Mouse (Mus musculus): Measurements from ENCODE around the gene Lhpp. TPM values are rescaled to one million over a fixed set of nuclear protein-coding genes. Genes with fewer than 3 reads are reported as not detected.
A peak's percentile ranks its signal among the peaks of the same experiment; 100 is the strongest.

The Lhpp gene
- total and polyA plus RNA-seq, 2 experiments from 2014 or later: 42.5 to 53.3 TPM

- peak overlapping the region; percentile 34; the same call in 1 of the 2 replicates for H3K27ac ChIP-seq
- no peak overlapping the region for H3K9ac ChIP-seq (replicated peaks; ENCODE audit: low read length)
- H3K4me3 ChIP-seq (ENCODE audit: low read length): no peak overlapping the region
- DNase-seq (ENCODE audit: low spot score): peak; percentile 67
- no peaks in the 10 kb centered on the region for H3K36me3 ChIP-seq (ENCODE audit: insufficient read depth, low read length)
- 0 out of 2 replicates have a peak, but pooled peaks cover 5% of the 10 kb centered on the region for H3K4me1 ChIP-seq (ENCODE audit: insufficient read depth, low read length)
- no peak overlapping the region for H3K4me2 ChIP-seq (ENCODE audit: low read depth, low read length)
- no peaks in the 10 kb centered on the region for H3K27me3 ChIP-seq (ENCODE audit: insufficient read depth, low read length)
- WGBS: 41% methylated on average over 17 of the region's 17 CpGs
- peak; percentile 55 for TF ChIP-seq CTCF (IDR thresholded peaks at IDR 0.05; ENCODE audit: low read depth)
- H3K9me3 ChIP-seq (ENCODE audit: low read length): no peaks in the 10 kb centered on the region
- ATAC-seq: peak; percentile 68
Observed at GRCm38 (mm10) chr7:132673931-132674755, 63.7 kb downstream of the Lhpp start.

DNA sequence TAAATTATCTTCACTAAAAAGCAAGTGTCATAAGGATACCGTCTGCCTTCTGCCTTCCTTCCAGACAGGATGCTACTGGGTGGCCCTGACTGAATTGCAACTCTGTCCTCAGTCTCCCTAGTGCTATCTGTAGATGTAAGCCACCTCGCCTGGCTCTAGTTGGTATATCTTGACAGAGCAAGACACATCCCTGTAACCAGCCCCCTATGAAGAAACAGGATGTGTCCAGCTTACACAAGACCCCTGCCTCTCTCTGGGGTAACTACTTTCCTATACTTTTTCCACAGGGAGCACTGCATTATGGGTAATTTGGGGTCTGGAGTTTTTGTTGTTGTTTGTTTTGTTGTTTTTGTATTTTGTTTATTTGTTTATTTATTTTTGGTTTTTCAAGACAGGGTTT is 65.5 kb downstream of the Lhpp start:
- DNase-seq (ENCODE audit: low spot score) (no peak), ATAC-seq (no peak)
- Histone ChIP-seq H3K4me2 (ENCODE audit: low read depth, low read length) (no peak overlapping the region), H3K27me3 (ENCODE audit: insufficient read depth, low read length) (no peaks in the 10 kb centered on the region), H3K9ac (replicated peaks; ENCODE audit: low read length) (no peak overlapping the region), H3K36me3 (ENCODE audit: insufficient read depth, low read length) (no peaks in the 10 kb centered on the region), H3K9me3 (ENCODE audit: low read length) (no peaks in the 10 kb centered on the region), H3K4me1 (ENCODE audit: insufficient read depth, low read length) (0 out of 2 replicates have a peak, but pooled peaks cover 5% of the 10 kb centered on the region), H3K4me3 (ENCODE audit: low read length) (no peak overlapping the region), H3K27ac (no peak overlapping the region)
- no peak for TF ChIP-seq CTCF (IDR thresholded peaks at IDR 0.05; ENCODE audit: low read depth)
- whole genome bisulfite sequencing: 96% methylated on average over 2 of the region's 2 CpGs

DNA sequence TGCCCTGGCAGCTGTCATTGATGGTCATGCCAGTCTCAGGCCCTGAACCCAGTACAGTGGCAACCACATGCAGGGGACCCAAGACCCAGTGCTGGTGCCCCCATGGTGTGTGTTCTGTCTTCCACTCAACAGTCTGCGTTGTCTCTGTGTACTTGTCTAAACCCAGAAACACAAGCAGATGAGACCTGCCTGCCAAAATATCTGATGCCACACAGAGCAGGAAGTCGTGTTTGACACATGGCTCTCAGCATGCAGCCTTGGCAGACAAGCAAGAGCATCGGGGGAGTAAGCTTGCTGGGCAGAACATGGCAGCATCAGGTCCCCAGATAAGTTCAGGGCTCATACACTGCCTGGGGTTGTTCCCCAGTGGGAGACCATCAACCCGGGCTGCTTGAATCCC is 68.7 kb downstream of the Lhpp start:
- H3K27ac ChIP-seq: no peak overlapping the region
- H3K4me1 ChIP-seq (ENCODE audit: insufficient read depth, low read length): 0 out of 2 replicates have a peak, but pooled peaks cover 5% of the 10 kb centered on the region
- no peak overlapping the region for H3K4me3 ChIP-seq (ENCODE audit: low read length)
- no peaks in the 10 kb centered on the region for H3K9me3 ChIP-seq (ENCODE audit: low read length)
- no peak for TF ChIP-seq CTCF (IDR thresholded peaks at IDR 0.05; ENCODE audit: low read depth)
- no peaks in the 10 kb centered on the region for H3K36me3 ChIP-seq (ENCODE audit: insufficient read depth, low read length)
- DNase-seq (ENCODE audit: low spot score) (peak; percentile 53), ATAC-seq (peak; percentile 41; the same call in 1 of the 2 replicates)
- 38% methylated on average over 4 of the region's 4 CpGs for WGBS
- no peaks in the 10 kb centered on the region for H3K27me3 ChIP-seq (ENCODE audit: insufficient read depth, low read length)
- H3K9ac ChIP-seq (replicated peaks; ENCODE audit: low read length): no peak overlapping the region
- no peak overlapping the region for H3K4me2 ChIP-seq (ENCODE audit: low read depth, low read length)

DNA sequence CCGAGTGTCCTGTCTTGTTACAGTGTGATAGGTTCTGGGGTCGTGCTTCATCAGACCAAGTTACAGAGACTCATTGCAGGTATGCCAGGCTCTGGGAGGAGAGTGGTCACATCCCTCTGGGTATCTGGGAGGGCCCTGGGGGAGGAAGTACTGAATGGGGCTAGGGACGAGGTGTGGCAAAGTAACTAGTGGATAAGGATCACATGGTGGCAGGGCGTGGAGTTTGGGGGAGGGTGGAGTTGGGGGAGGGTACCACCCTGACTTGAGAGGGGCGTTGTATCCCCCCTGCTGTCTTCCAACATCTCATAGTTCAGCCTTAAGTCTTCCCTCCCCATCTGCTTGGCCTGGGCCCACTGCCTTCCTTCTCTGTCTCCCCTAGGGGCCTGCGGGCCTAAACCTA is 69.1 kb downstream of the Lhpp start:
- Histone ChIP-seq H3K36me3 (ENCODE audit: insufficient read depth, low read length) (no peaks in the 10 kb centered on the region), H3K4me2 (ENCODE audit: low read depth, low read length) (no peak overlapping the region), H3K4me3 (ENCODE audit: low read length) (no peak overlapping the region), H3K9ac (replicated peaks; ENCODE audit: low read length) (no peak overlapping the region), H3K4me1 (ENCODE audit: insufficient read depth, low read length) (0 out of 2 replicates have a peak, but pooled peaks cover 5% of the 10 kb centered on the region), H3K27ac (no peak overlapping the region), H3K9me3 (ENCODE audit: low read length) (no peaks in the 10 kb centered on the region), H3K27me3 (ENCODE audit: insufficient read depth, low read length) (no peaks in the 10 kb centered on the region)
- 80% methylated on average over 6 of the region's 6 CpGs for WGBS
- DNase-seq (ENCODE audit: low spot score) (no peak), ATAC-seq (no peak)
- TF ChIP-seq CTCF (IDR thresholded peaks at IDR 0.05; ENCODE audit: low read depth): no peak

DNA sequence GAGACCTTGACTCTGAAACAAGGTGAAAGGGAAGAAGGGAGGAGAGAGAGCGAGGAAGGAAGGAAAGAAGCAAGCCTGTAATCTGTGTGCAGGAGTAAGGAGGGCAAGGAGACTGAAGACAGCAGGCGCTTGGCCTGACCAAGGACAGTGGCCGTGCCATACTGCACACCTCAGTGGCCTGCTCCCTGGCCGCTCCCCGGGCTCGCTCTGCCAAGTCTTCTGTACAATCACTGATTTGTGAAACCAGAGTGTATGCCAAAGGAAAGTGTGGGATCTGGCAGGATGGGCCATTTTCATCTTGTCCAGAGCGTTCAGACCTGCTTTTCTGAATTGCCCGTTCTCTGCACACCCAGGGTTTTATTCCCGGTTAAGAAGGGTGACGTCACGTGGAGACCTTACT is 70.9 kb downstream of the Lhpp start:
- WGBS: 57% methylated on average over 11 of the region's 11 CpGs
- H3K9me3 ChIP-seq (ENCODE audit: low read length): no peaks in the 10 kb centered on the region
- TF ChIP-seq CTCF (IDR thresholded peaks at IDR 0.05; ENCODE audit: low read depth): no peak
- no peak overlapping the region for H3K4me2 ChIP-seq (ENCODE audit: low read depth, low read length)
- no peaks in the 10 kb centered on the region for H3K27me3 ChIP-seq (ENCODE audit: insufficient read depth, low read length)
- DNase-seq (ENCODE audit: low spot score): no peak
- no peak overlapping the region for H3K4me3 ChIP-seq (ENCODE audit: low read length)
- no peak overlapping the region for H3K9ac ChIP-seq (replicated peaks; ENCODE audit: low read length)
- ATAC-seq: no peak
- no peaks in the 10 kb centered on the region for H3K36me3 ChIP-seq (ENCODE audit: insufficient read depth, low read length)
- peak overlapping the region; percentile 21 for H3K27ac ChIP-seq
- 0 out of 2 replicates have a peak, but pooled peaks cover 5% of the 10 kb centered on the region for H3K4me1 ChIP-seq (ENCODE audit: insufficient read depth, low read length)

- no peak for TF ChIP-seq CTCF (IDR thresholded peaks at IDR 0.05; ENCODE audit: low read depth)
- ATAC-seq: no peak
- Histone ChIP-seq H3K27me3 (ENCODE audit: insufficient read depth, low read length) (no peaks in the 10 kb centered on the region), H3K4me1 (ENCODE audit: insufficient read depth, low read length) (0 out of 2 replicates have a peak, but pooled peaks cover 5% of the 10 kb centered on the region), H3K36me3 (ENCODE audit: insufficient read depth, low read length) (no peaks in the 10 kb centered on the region), H3K9ac (replicated peaks; ENCODE audit: low read length) (no peak overlapping the region), H3K4me2 (ENCODE audit: low read depth, low read length) (no peak overlapping the region), H3K27ac (no peak overlapping the region), H3K9me3 (ENCODE audit: low read length) (no peaks in the 10 kb centered on the region), H3K4me3 (ENCODE audit: low read length) (no peak overlapping the region)
- 95% methylated on average over 1 of the region's 1 CpGs for WGBS
- DNase-seq (ENCODE audit: low spot score): no peak
Observed at GRCm38 (mm10) chr7:132681831-132682230, 71.4 kb downstream of the Lhpp start.

DNA sequence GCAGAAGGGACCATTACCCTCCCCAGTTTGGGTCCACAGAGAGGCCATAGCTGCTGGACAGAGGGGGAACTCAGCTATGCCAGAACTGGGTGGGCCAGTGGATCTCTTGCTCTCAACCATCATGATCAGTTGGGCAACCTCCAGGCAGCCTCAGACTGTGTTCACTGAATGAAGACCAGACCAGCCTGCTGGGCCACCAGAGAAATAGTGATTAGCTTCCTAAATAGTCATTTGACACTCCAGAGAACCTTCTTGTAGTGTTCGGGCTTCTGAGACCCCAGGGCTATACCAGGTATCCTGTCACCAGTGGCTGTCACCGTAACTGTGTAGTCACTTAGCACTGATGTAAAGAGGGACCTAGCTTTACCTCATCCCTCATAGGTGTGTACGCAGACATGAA is 71.9 kb downstream of the Lhpp start:
- ATAC-seq: no peak
- H3K9ac ChIP-seq (replicated peaks; ENCODE audit: low read length): no peak overlapping the region
- no peaks in the 10 kb centered on the region for H3K36me3 ChIP-seq (ENCODE audit: insufficient read depth, low read length)
- DNase-seq (ENCODE audit: low spot score): no peak
- H3K27me3 ChIP-seq (ENCODE audit: insufficient read depth, low read length): no peaks in the 10 kb centered on the region
- H3K27ac ChIP-seq: no peak overlapping the region
- 0 out of 2 replicates have a peak, but pooled peaks cover 5% of the 10 kb centered on the region for H3K4me1 ChIP-seq (ENCODE audit: insufficient read depth, low read length)
- no peak for TF ChIP-seq CTCF (IDR thresholded peaks at IDR 0.05; ENCODE audit: low read depth)
- H3K4me3 ChIP-seq (ENCODE audit: low read length): no peak overlapping the region
- WGBS: 92% methylated on average over 3 of the region's 3 CpGs
- no peaks in the 10 kb centered on the region for H3K9me3 ChIP-seq (ENCODE audit: low read length)
- H3K4me2 ChIP-seq (ENCODE audit: low read depth, low read length): no peak overlapping the region

All from hindbrain, postnatal 0 days (tissue).